Mouse (Mus musculus) erythroblast, embryonic 14.5 days (primary cell): ENCODE data around the gene Scn9a.

ENCODE experiments used
- GATA1 ChIP-seq: IDR thresholded peaks from 2 replicates; pipeline ENCODE4 v1.6.1; 2012; ENCODE audit warnings: low read length, inconsistent platforms, mixed read lengths
- TAL1 ChIP-seq: IDR thresholded peaks from 3 replicates; pipeline ENCODE4 v1.6.1; 2012; ENCODE audit warnings: low read length, inconsistent platforms, mixed read lengths

GRCm38 (mm10) chr2:66465484-66465883 lies 169.3 kb downstream of the Scn9a start:
- TF ChIP-seq TAL1 (no peak), GATA1 (no peak)
